Mouse (Mus musculus): Measurements from ENCODE around the gene Foxd3. TPM values are rescaled to one million over a fixed set of nuclear protein-coding genes. Genes with fewer than 3 reads are reported as not detected.

The Foxd3 gene
- polyA plus RNA-seq, 1 experiment from 2014 or later = 1.0 TPM

- Histone ChIP-seq H3K4me3 (ENCODE audit: low read depth, low read length) (no peak overlapping the region), H3K27ac (replicated peaks; ENCODE audit: low read depth, low read length) (no peak overlapping the region), H3K9me3 (replicated peaks; ENCODE audit: control insufficient read depth, low read length) (no peaks in the 10 kb centered on the region), H3K27me3 (ENCODE audit: control insufficient read depth, insufficient read depth, low read length) (peaks cover 67% of the 10 kb centered on the region), H3K4me2 (ENCODE audit: low read depth, low read length) (no peak overlapping the region), H3K4me1 (ENCODE audit: control insufficient read depth, insufficient read depth, low read length) (no peaks in the 10 kb centered on the region; the same call in 1 of the 2 replicates), H3K9ac (replicated peaks; ENCODE audit: low read length) (no peak overlapping the region), H3K36me3 (replicated peaks; ENCODE audit: control insufficient read depth, insufficient read depth, low read depth, low read length) (no peaks in the 10 kb centered on the region)
- ATAC-seq (replicated peaks; ENCODE audit: insufficient number of reproducible peaks, low FRiP score, low TSS enrichment, low read depth) = no peak
- peak; percentile 38 for DNase-seq (ENCODE audit: low spot score)
- 1% methylated on average over 28 of the region's 28 CpGs for whole genome bisulfite sequencing
These were observed 3.4 kb downstream of the Foxd3 start for GRCm38 (mm10) chr4:99659361-99660072.

DNA sequence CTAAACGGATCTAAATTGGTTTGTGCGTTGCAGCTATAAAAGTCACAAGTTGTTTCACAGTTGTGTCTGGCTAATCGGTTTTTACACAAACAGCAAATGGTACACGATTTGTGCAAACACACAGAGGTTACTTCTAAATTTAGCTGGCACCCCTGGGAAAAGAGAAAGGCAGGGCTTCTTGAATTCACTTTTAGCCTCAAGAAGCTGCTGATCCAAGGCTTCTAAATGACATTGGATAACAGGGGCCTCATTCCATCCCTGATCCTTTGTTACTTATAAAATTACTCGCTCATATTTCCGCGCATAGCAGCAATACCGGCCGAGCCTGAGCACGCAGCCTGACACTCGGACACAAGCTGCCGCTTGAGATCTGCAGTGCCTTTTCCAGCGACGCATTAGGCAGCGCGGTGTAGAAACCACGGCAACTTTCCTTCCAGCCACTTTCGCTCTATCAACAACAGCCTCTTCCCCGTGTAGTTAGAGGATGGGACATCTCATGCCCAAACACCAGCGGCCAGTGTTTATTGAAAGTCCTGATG lies 4.0 kb downstream of the Foxd3 start:
- Histone ChIP-seq H3K9me3 (replicated peaks; ENCODE audit: control insufficient read depth, low read length) (no peaks in the 10 kb centered on the region), H3K9ac (replicated peaks; ENCODE audit: low read length) (no peak overlapping the region), H3K27ac (replicated peaks; ENCODE audit: low read depth, low read length) (no peak overlapping the region), H3K4me2 (ENCODE audit: low read depth, low read length) (no peak overlapping the region), H3K4me1 (ENCODE audit: control insufficient read depth, insufficient read depth, low read length) (no peaks in the 10 kb centered on the region; the same call in 1 of the 2 replicates), H3K4me3 (ENCODE audit: low read depth, low read length) (no peak overlapping the region), H3K27me3 (ENCODE audit: control insufficient read depth, insufficient read depth, low read length) (peaks cover 62% of the 10 kb centered on the region), H3K36me3 (replicated peaks; ENCODE audit: control insufficient read depth, insufficient read depth, low read depth, low read length) (no peaks in the 10 kb centered on the region)
- ATAC-seq (replicated peaks; ENCODE audit: insufficient number of reproducible peaks, low FRiP score, low TSS enrichment, low read depth) (no peak), DNase-seq (ENCODE audit: low spot score) (peak; percentile 61)
- under 1% methylated on average over 20 of the region's 20 CpGs for WGBS

GRCm38 (mm10) chr4:99660981-99661380 lies 4.9 kb downstream of the Foxd3 start:
- DNase-seq (ENCODE audit: low spot score) = peak; percentile 92
- no peak overlapping the region for H3K27ac ChIP-seq (replicated peaks; ENCODE audit: low read depth, low read length)
- H3K4me3 ChIP-seq (ENCODE audit: low read depth, low read length) = no peak overlapping the region
- WGBS = 1% methylated on average over 11 of the region's 11 CpGs
- no peaks in the 10 kb centered on the region for H3K36me3 ChIP-seq (replicated peaks; ENCODE audit: control insufficient read depth, insufficient read depth, low read depth, low read length)
- no peaks in the 10 kb centered on the region; the same call in 1 of the 2 replicates for H3K4me1 ChIP-seq (ENCODE audit: control insufficient read depth, insufficient read depth, low read length)
- H3K9me3 ChIP-seq (replicated peaks; ENCODE audit: control insufficient read depth, low read length) = no peaks in the 10 kb centered on the region
- no peak overlapping the region for H3K4me2 ChIP-seq (ENCODE audit: low read depth, low read length)
- no peak; the same call in 1 of the 2 replicates for ATAC-seq (replicated peaks; ENCODE audit: insufficient number of reproducible peaks, low FRiP score, low TSS enrichment, low read depth)
- no peak overlapping the region for H3K9ac ChIP-seq (replicated peaks; ENCODE audit: low read length)
- peaks cover 57% of the 10 kb centered on the region for H3K27me3 ChIP-seq (ENCODE audit: control insufficient read depth, insufficient read depth, low read length)

- 4% methylated on average over 12 of the region's 12 CpGs for WGBS
- Histone ChIP-seq H3K9me3 (replicated peaks; ENCODE audit: control insufficient read depth, low read length) (no peaks in the 10 kb centered on the region), H3K4me2 (ENCODE audit: low read depth, low read length) (no peak overlapping the region), H3K4me3 (ENCODE audit: low read depth, low read length) (no peak overlapping the region), H3K9ac (replicated peaks; ENCODE audit: low read length) (no peak overlapping the region), H3K27ac (replicated peaks; ENCODE audit: low read depth, low read length) (no peak overlapping the region), H3K4me1 (ENCODE audit: control insufficient read depth, insufficient read depth, low read length) (no peaks in the 10 kb centered on the region), H3K36me3 (replicated peaks; ENCODE audit: control insufficient read depth, insufficient read depth, low read depth, low read length) (no peaks in the 10 kb centered on the region), H3K27me3 (ENCODE audit: control insufficient read depth, insufficient read depth, low read length) (peaks cover 48% of the 10 kb centered on the region)
- ATAC-seq (replicated peaks; ENCODE audit: insufficient number of reproducible peaks, low FRiP score, low TSS enrichment, low read depth) (no peak), DNase-seq (ENCODE audit: low spot score) (no peak)
These were observed 5.9 kb downstream of the Foxd3 start for GRCm38 (mm10) chr4:99661956-99662355.

- DNase-seq (ENCODE audit: low spot score) (no peak), ATAC-seq (replicated peaks; ENCODE audit: insufficient number of reproducible peaks, low FRiP score, low TSS enrichment, low read depth) (no peak)
- H3K4me1 ChIP-seq (ENCODE audit: control insufficient read depth, insufficient read depth, low read length) = no peaks in the 10 kb centered on the region
- WGBS = 7% methylated on average over 9 of the region's 9 CpGs
- H3K27ac ChIP-seq (replicated peaks; ENCODE audit: low read depth, low read length) = no peak overlapping the region
- peaks cover 43% of the 10 kb centered on the region for H3K27me3 ChIP-seq (ENCODE audit: control insufficient read depth, insufficient read depth, low read length)
- H3K9me3 ChIP-seq (replicated peaks; ENCODE audit: control insufficient read depth, low read length) = no peaks in the 10 kb centered on the region
- H3K4me2 ChIP-seq (ENCODE audit: low read depth, low read length) = no peak overlapping the region
- no peak overlapping the region for H3K4me3 ChIP-seq (ENCODE audit: low read depth, low read length)
- no peak overlapping the region for H3K9ac ChIP-seq (replicated peaks; ENCODE audit: low read length)
- H3K36me3 ChIP-seq (replicated peaks; ENCODE audit: control insufficient read depth, insufficient read depth, low read depth, low read length) = no peaks in the 10 kb centered on the region
These were observed 6.3 kb downstream of the Foxd3 start for GRCm38 (mm10) chr4:99662431-99662830.

- Histone ChIP-seq H3K4me3 (ENCODE audit: low read depth, low read length) (no peak overlapping the region), H3K27me3 (ENCODE audit: control insufficient read depth, insufficient read depth, low read length) (peaks cover 37% of the 10 kb centered on the region), H3K9me3 (replicated peaks; ENCODE audit: control insufficient read depth, low read length) (no peaks in the 10 kb centered on the region), H3K4me1 (ENCODE audit: control insufficient read depth, insufficient read depth, low read length) (no peaks in the 10 kb centered on the region), H3K27ac (replicated peaks; ENCODE audit: low read depth, low read length) (no peak overlapping the region), H3K36me3 (replicated peaks; ENCODE audit: control insufficient read depth, insufficient read depth, low read depth, low read length) (no peaks in the 10 kb centered on the region), H3K9ac (replicated peaks; ENCODE audit: low read length) (no peak overlapping the region), H3K4me2 (ENCODE audit: low read depth, low read length) (no peak overlapping the region)
- DNase-seq (ENCODE audit: low spot score) = peak; percentile 17
- 2% methylated on average over 34 of the region's 34 CpGs for WGBS
- ATAC-seq (replicated peaks; ENCODE audit: insufficient number of reproducible peaks, low FRiP score, low TSS enrichment, low read depth) = 0 out of 2 replicates have a peak, but pooled peaks have one; percentile 37
These were observed 6.9 kb downstream of the Foxd3 start for GRCm38 (mm10) chr4:99662841-99663567.

GRCm38 (mm10) chr4:99663710-99664109 lies 7.6 kb downstream of the Foxd3 start:
- H3K27me3 ChIP-seq (ENCODE audit: control insufficient read depth, insufficient read depth, low read length) = peaks cover 35% of the 10 kb centered on the region
- ATAC-seq (replicated peaks; ENCODE audit: insufficient number of reproducible peaks, low FRiP score, low TSS enrichment, low read depth) = no peak

More at GRCm38 (mm10) chr4:99663710-99664109, 7.6 kb downstream of the Foxd3 start:
- Histone ChIP-seq H3K9me3 (replicated peaks; ENCODE audit: control insufficient read depth, low read length) (no peaks in the 10 kb centered on the region), H3K4me3 (ENCODE audit: low read depth, low read length) (no peak overlapping the region), H3K4me1 (ENCODE audit: control insufficient read depth, insufficient read depth, low read length) (no peaks in the 10 kb centered on the region), H3K4me2 (ENCODE audit: low read depth, low read length) (no peak overlapping the region), H3K36me3 (replicated peaks; ENCODE audit: control insufficient read depth, insufficient read depth, low read depth, low read length) (no peaks in the 10 kb centered on the region), H3K27ac (replicated peaks; ENCODE audit: low read depth, low read length) (no peak overlapping the region), H3K9ac (replicated peaks; ENCODE audit: low read length) (no peak overlapping the region)
- peak; percentile 17 for DNase-seq (ENCODE audit: low spot score)
- 13% methylated on average over 8 of the region's 8 CpGs for WGBS
